Mouse (Mus musculus) CH12.LX (cell line): ENCODE data around the gene Hcls1. TPM values are rescaled to one million over a fixed set of nuclear protein-coding genes. Genes with fewer than 3 reads are reported as not detected.

Experiments
- DNase-seq: peaks from one replicate; pipeline ENCODE4 v3.0.0-alpha.2; 2013; ENCODE audit errors: extremely low read depth
- H3K27ac ChIP-seq: 2 replicates; pipeline ENCODE4 v1.5.1; 2012; ENCODE audit warnings: low read depth, mild to moderate bottlenecking, control low read depth, moderate library complexity; ENCODE audit not compliant: insufficient read depth
- H3K27me3 ChIP-seq: replicated peaks from 2 replicates; pipeline ENCODE3; 2012; ENCODE audit warnings: inconsistent platforms
- H3K36me3 ChIP-seq, 2 experiments: replicated peaks in 1 of 2; 2 replicates each; pipeline versions ENCODE3 to v1.6.1; 2012; ENCODE audit warnings: inconsistent platforms in 1 of 2, low read length in 1 of 2, mild to moderate bottlenecking in 1 of 2, mixed read lengths in 1 of 2, moderate library complexity in 1 of 2; ENCODE audit not compliant: control insufficient read depth in 1 of 2, insufficient read depth in 1 of 2
- H3K4me1 ChIP-seq, 2 experiments: 2 replicates each; pipeline ENCODE4 v1.6.1; 2012; ENCODE audit warnings: inconsistent platforms in 1 of 2, moderate library complexity in 1 of 2; ENCODE audit not compliant: insufficient read depth in 2 of 2, control insufficient read depth in 1 of 2
- H3K4me2 ChIP-seq: 2 replicates; pipeline ENCODE4 v1.6.1; 2012; ENCODE audit warnings: low read depth, mild to moderate bottlenecking, control low read depth; ENCODE audit not compliant: poor library complexity, insufficient read depth, severe bottlenecking
- H3K4me3 ChIP-seq, 3 experiments: fragments of 150-350 bp in 1 of 3; sonication (generic) in 1 of 3; replicated peaks in 1 of 3; 2 replicates each; pipeline versions ENCODE3 to v1.5.1; 2011 to 2012; ENCODE audit warnings: low read depth in 2 of 3, low read length in 2 of 3, mild to moderate bottlenecking in 2 of 3, moderate library complexity in 2 of 3, control low read depth in 1 of 3, improper control_type of control experiment in 1 of 3, inconsistent platforms in 1 of 3, mixed read lengths in 1 of 3; ENCODE audit not compliant: poor library complexity in 1 of 3
- H3K79me2 ChIP-seq: replicated peaks from 2 replicates; pipeline ENCODE4 v1.6.1; 2012; ENCODE audit warnings: mild to moderate bottlenecking, moderate library complexity; ENCODE audit not compliant: control insufficient read depth, poor library complexity, insufficient read depth, severe bottlenecking; ENCODE audit errors: extremely low read depth
- H3K9ac ChIP-seq: 2 replicates; pipeline ENCODE4 v1.6.1; 2012; ENCODE audit warnings: low read depth, mild to moderate bottlenecking, control low read depth, moderate library complexity; ENCODE audit not compliant: insufficient read depth
- H3K9me3 ChIP-seq: replicated peaks from 2 replicates; pipeline ENCODE3; 2012; ENCODE audit warnings: low read length, inconsistent platforms, mixed read lengths
- BHLHE40 ChIP-seq: IDR thresholded peaks from 2 replicates; pipeline ENCODE4 v1.6.1; 2011; ENCODE audit warnings: mild to moderate bottlenecking, low read depth, low read length, improper control_type of control experiment
- CHD2 ChIP-seq: IDR thresholded peaks from 2 replicates; pipeline ENCODE4 v1.6.1; 2011; ENCODE audit warnings: low read length, improper control_type of control experiment
- CTCF ChIP-seq, 2 experiments: IDR thresholded peaks in 1 of 2; conservative IDR thresholded peaks in 1 of 2; 2 replicates each; pipeline ENCODE4 v1.5.1; 2011 to 2012; ENCODE audit warnings: low read depth in 2 of 2, low read length in 2 of 2, improper control_type of control experiment in 1 of 2, inconsistent platforms in 1 of 2, mild to moderate bottlenecking in 1 of 2, moderate library complexity in 1 of 2
- E2F4 ChIP-seq: IDR thresholded peaks from 2 replicates; pipeline ENCODE4 v1.6.1; 2011; ENCODE audit warnings: low read depth, low read length, improper control_type of control experiment; ENCODE audit not compliant: insufficient replicate concordance
- ELF1 ChIP-seq: IDR thresholded peaks from 2 replicates; pipeline ENCODE4 v1.6.1; 2014; ENCODE audit warnings: low read depth, mild to moderate bottlenecking, inconsistent platforms, low read length, improper control_type of control experiment
- EP300 ChIP-seq: IDR thresholded peaks from 2 replicates; pipeline ENCODE4 v1.6.1; 2011; ENCODE audit warnings: low read length, improper control_type of control experiment
- ETS1 ChIP-seq: conservative IDR thresholded peaks from 2 replicates; pipeline ENCODE4 v1.6.1; 2012; ENCODE audit warnings: low read depth, mild to moderate bottlenecking, inconsistent platforms, low read length, improper control_type of control experiment, moderate library complexity
- GABPA ChIP-seq: IDR thresholded peaks from 2 replicates; pipeline ENCODE4 v1.6.1; 2012; ENCODE audit warnings: low read depth, low read length, improper control_type of control experiment, inconsistent platforms; ENCODE audit not compliant: insufficient replicate concordance
- HCFC1 ChIP-seq: IDR thresholded peaks from 2 replicates; pipeline ENCODE4 v1.6.1; 2012; ENCODE audit warnings: low read depth, mild to moderate bottlenecking, inconsistent platforms, low read length, improper control_type of control experiment
- IRF4 ChIP-seq: IDR thresholded peaks from 2 replicates; pipeline ENCODE4 v1.6.1; 2014; ENCODE audit warnings: low read depth, mild to moderate bottlenecking, inconsistent platforms, low read length, improper control_type of control experiment
- JUN ChIP-seq: IDR thresholded peaks from 2 replicates; pipeline ENCODE4 v1.6.1; 2011; ENCODE audit warnings: low read depth, mild to moderate bottlenecking, low read length, improper control_type of control experiment, moderate library complexity; ENCODE audit not compliant: insufficient read depth
- JUND ChIP-seq: conservative IDR thresholded peaks from 2 replicates; pipeline ENCODE4 v1.6.1; 2011; ENCODE audit warnings: low read depth, low read length, improper control_type of control experiment
- KAT2A ChIP-seq: IDR thresholded peaks from 2 replicates; pipeline ENCODE4 v1.6.1; 2012; ENCODE audit warnings: low read length, improper control_type of control experiment, inconsistent platforms; ENCODE audit not compliant: insufficient replicate concordance
- MAFK ChIP-seq: IDR thresholded peaks from 2 replicates; pipeline ENCODE4 v1.6.1; 2011; ENCODE audit warnings: low read length, improper control_type of control experiment; ENCODE audit not compliant: insufficient replicate concordance
- MAX ChIP-seq: IDR thresholded peaks from 2 replicates; pipeline ENCODE4 v1.6.1; 2011; ENCODE audit warnings: low read length, improper control_type of control experiment
- MAZ ChIP-seq: IDR thresholded peaks from 2 replicates; pipeline ENCODE4 v1.6.1; 2012; ENCODE audit warnings: low read depth, mild to moderate bottlenecking, inconsistent platforms, low read length, improper control_type of control experiment, moderate library complexity
- MEF2A ChIP-seq: IDR thresholded peaks from 2 replicates; pipeline ENCODE4 v1.6.1; 2014; ENCODE audit warnings: low read depth, mild to moderate bottlenecking, inconsistent platforms, low read length, improper control_type of control experiment, borderline replicate concordance
- MXI1 ChIP-seq: IDR thresholded peaks from 2 replicates; pipeline ENCODE4 v1.6.1; 2011; ENCODE audit warnings: mild to moderate bottlenecking, low read depth, low read length, improper control_type of control experiment
- MYC ChIP-seq: IDR thresholded peaks from 2 replicates; pipeline ENCODE4 v1.6.1; 2011; ENCODE audit warnings: low read depth, mild to moderate bottlenecking, improper control_type of control experiment, low read length
- NRF1 ChIP-seq: IDR thresholded peaks from 2 replicates; pipeline ENCODE4 v1.6.1; 2014; ENCODE audit warnings: low read depth, mild to moderate bottlenecking, inconsistent platforms, low read length, improper control_type of control experiment, moderate library complexity
- PAX5 ChIP-seq: IDR thresholded peaks from 2 replicates; pipeline ENCODE4 v1.6.1; 2012; ENCODE audit warnings: low read length, inconsistent platforms, mixed read lengths
- POLR2A ChIP-seq: IDR thresholded peaks from 2 replicates; pipeline ENCODE4 v1.6.1; 2011; ENCODE audit warnings: low read depth, mild to moderate bottlenecking, improper control_type of control experiment, low read length
- RAD21 ChIP-seq: IDR thresholded peaks from 2 replicates; pipeline ENCODE4 v1.6.1; 2011; ENCODE audit warnings: low read depth, mild to moderate bottlenecking, low read length, improper control_type of control experiment, moderate library complexity
- RCOR1 ChIP-seq: conservative IDR thresholded peaks from 2 replicates; pipeline ENCODE4 v1.6.1; 2012; ENCODE audit warnings: low read depth, mild to moderate bottlenecking, inconsistent platforms, low read length, improper control_type of control experiment
- SIN3A ChIP-seq: IDR thresholded peaks from 2 replicates; pipeline ENCODE4 v1.6.1; 2012; ENCODE audit warnings: low read length, improper control_type of control experiment, inconsistent platforms
- SMC3 ChIP-seq: IDR thresholded peaks from 2 replicates; pipeline ENCODE4 v1.6.1; 2011; ENCODE audit warnings: low read depth, low read length, improper control_type of control experiment
- TBP ChIP-seq: conservative IDR thresholded peaks from 2 replicates; pipeline ENCODE4 v1.6.1; 2011; ENCODE audit warnings: low read depth, low read length, improper control_type of control experiment
- TCF12 ChIP-seq: IDR thresholded peaks from 2 replicates; pipeline ENCODE4 v1.6.1; 2014; ENCODE audit warnings: low read depth, mild to moderate bottlenecking, inconsistent platforms, low read length, improper control_type of control experiment
- UBTF ChIP-seq: IDR thresholded peaks from 2 replicates; pipeline ENCODE4 v1.6.1; 2012; ENCODE audit warnings: low read depth, mild to moderate bottlenecking, inconsistent platforms, low read length, improper control_type of control experiment, moderate library complexity
- USF2 ChIP-seq: conservative IDR thresholded peaks from 2 replicates; pipeline ENCODE4 v1.6.1; 2011; ENCODE audit warnings: low read depth, low read length, improper control_type of control experiment
- ZC3H11A ChIP-seq: IDR thresholded peaks from 2 replicates; pipeline ENCODE4 v1.6.1; 2012; ENCODE audit warnings: low read depth, mild to moderate bottlenecking, inconsistent platforms, low read length, improper control_type of control experiment
- ZKSCAN1 ChIP-seq: IDR thresholded peaks from 2 replicates; pipeline ENCODE4 v1.6.1; 2012; ENCODE audit warnings: low read depth, inconsistent platforms, low read length, improper control_type of control experiment, borderline replicate concordance
- ZMIZ1 ChIP-seq: IDR thresholded peaks from 2 replicates; pipeline ENCODE4 v1.6.1; 2012; ENCODE audit warnings: low read depth, mild to moderate bottlenecking, inconsistent platforms, low read length, improper control_type of control experiment
- ZNF384 ChIP-seq: IDR thresholded peaks from 2 replicates; pipeline ENCODE4 v1.6.1; 2012; ENCODE audit warnings: low read depth, low read length, improper control_type of control experiment, inconsistent platforms
- dilution Hi-C: fragments of 300-500 bp; cut with MboI; formaldehyde crosslinking; loops from 2 replicates; pipeline ENCODE4 v1.14.3; 2020; ENCODE audit warnings: low sequenced_read_pairs; ENCODE audit not compliant: extremely low pct_unique_long_range_greater_than_20kb, extremely low pct_ligation_motif_present
- in situ Hi-C: fragments of 300-500 bp; cut with MboI; formaldehyde crosslinking; loops from 3 replicates; pipeline ENCODE4 v1.14.3; 2019; ENCODE audit warnings: low sequenced_read_pairs, low pct_ligation_motif_present, low pct_unique_long_range_greater_than_20kb, mixed read lengths
- polyA plus RNA-seq: library from polyadenylated mRNA; unstranded; fragments of >175 nt; gene quantifications from 2 replicates; pipeline ENCODE4 v1.2.1, GENCODE M21; 2012; ENCODE audit warnings: low read depth; ENCODE audit not compliant: insufficient read length
- total RNA-seq, 2 experiments: library from RNA; depleted of rRNA; stranded (reverse); fragments of 300-350 nt in 1 of 2; fragments of >200 nt in 1 of 2; gene quantifications; 2 replicates each; pipeline ENCODE4 v1.2.3; 2012 to 2014

Gene Hcls1
- total and polyA plus RNA-seq, 3 experiments = 222 to 537 (median 302) TPM

- Histone ChIP-seq H3K9ac (peak overlapping the region; percentile 71), H3K27ac (peak overlapping the region; percentile 79), H3K36me3 (no peaks in the 10 kb centered on the region), H3K4me3 (peak overlapping the region; percentile 43 to 55 (median 44)), H3K9me3 (peaks cover 9% of the 10 kb centered on the region), H3K79me2 (no peaks in the 10 kb centered on the region), H3K27me3 (no peaks in the 10 kb centered on the region), H3K4me1 (peaks cover 28 to 63% of the 10 kb centered on the region in 2 experiments)
- DNase-seq = peak; percentile 97
- in situ Hi-C loops (no loop called here), dilution Hi-C loops (no loop called here)
- peak; percentile 82 for TF ChIP-seq EP300
- TF ChIP-seq PAX5 = no peak
- no peak for TF ChIP-seq NRF1
- TF ChIP-seq RAD21 = peak; percentile 69
- peak; percentile 54; the same call in 1 of the 2 replicates for TF ChIP-seq CHD2
- no peak for TF ChIP-seq RCOR1
- TF ChIP-seq CTCF (conservative IDR thresholded peaks at IDR 0.05 in 1 of 2, IDR thresholded peaks at IDR 0.05 in 1 of 2; ENCODE audit: low read depth in 2 of 2, low read length in 2 of 2) = peak in 1 of 2 experiments; percentile 60; a peak in 2 of 4 replicates
- 0 out of 2 replicates have a peak, but pooled peaks have one; percentile 8 for TF ChIP-seq USF2
- peak; percentile 84 for TF ChIP-seq ETS1
- peak; percentile 54; the same call in 1 of the 2 replicates for TF ChIP-seq SIN3A
- TF ChIP-seq GABPA = no peak
- peak; percentile 81 for TF ChIP-seq IRF4
- no peak; the same call in 1 of the 2 replicates for TF ChIP-seq ELF1
- peak; percentile 65 for TF ChIP-seq MXI1
- TF ChIP-seq TCF12 = peak; percentile 86; the same call in 1 of the 2 replicates
- peak; percentile 73 for TF ChIP-seq BHLHE40
- no peak for TF ChIP-seq KAT2A
- peak; percentile 82; the same call in 1 of the 2 replicates for TF ChIP-seq MYC
- peak; percentile 74 for TF ChIP-seq TBP
- no peak for TF ChIP-seq ZC3H11A
- TF ChIP-seq HCFC1 = peak; percentile 49
- TF ChIP-seq ZKSCAN1 = no peak
- peak; percentile 26; the same call in 1 of the 2 replicates for TF ChIP-seq UBTF
- no peak for TF ChIP-seq ZNF384
- TF ChIP-seq E2F4 = peak; percentile 78; the same call in 1 of the 2 replicates
- TF ChIP-seq JUND = 0 out of 2 replicates have a peak, but pooled peaks have one; percentile 25
- TF ChIP-seq POLR2A = peak; percentile 65
- TF ChIP-seq SMC3 = peak; percentile 53
- TF ChIP-seq JUN = peak; percentile 30; the same call in 1 of the 2 replicates
- peak; percentile 74 for TF ChIP-seq MEF2A
- peak; percentile 87 for TF ChIP-seq MAZ
- TF ChIP-seq ZMIZ1 = no peak; the same call in 1 of the 2 replicates
- TF ChIP-seq MAFK = peak; percentile 88
- peak; percentile 59; the same call in 1 of the 2 replicates for TF ChIP-seq MAX
- TF ChIP-seq, all 38 proteins: peak for 24
- H3K4me2 ChIP-seq = peak overlapping the region; percentile 85
Observed at GRCm38 (mm10) chr16:36989493-36989892, 54.7 kb downstream of the Hcls1 start.
